ENCODE assay signal across 15 mouse cellular contexts in genomic region chr9:77732067-77732466, GRCm38 (mm10).
"Had no signal": no experiment of that assay in that cellular context is flagged by ENCODE, and none has a peak within 500 bp of the region (broad histone marks: within the 10 kb centered on the region; RNA-seq: fewer than 3 reads in every experiment).

No protein-coding gene starts in this region.

- H3K9ac ChIP-seq: limb, embryonic 12.5 days; liver, embryonic 13.5 days; liver, postnatal 0 days; midbrain, embryonic 13.5 days had no signal

- H3K4me2 ChIP-seq: limb, embryonic 12.5 days; liver, embryonic 13.5 days; midbrain, embryonic 13.5 days had no signal

- H3K27ac ChIP-seq: kidney, postnatal 0 days; limb, embryonic 12.5 days; liver, embryonic 13.5 days; macrophage; midbrain, embryonic 13.5 days had no signal

- H3K36me3 ChIP-seq: limb, embryonic 12.5 days; liver, embryonic 13.5 days; midbrain, embryonic 13.5 days had no signal

- H3K4me1 ChIP-seq: limb, embryonic 12.5 days; liver, embryonic 13.5 days; midbrain, embryonic 13.5 days had no signal

- DNase-seq: kidney, adult 11 months; kidney, adult 9 months; kidney, postnatal 36 days; layer of hippocampus, adult 9-11 months; layer of hippocampus, postnatal 36 days; liver; liver, embryonic 13.5 days; liver, postnatal 0 days; right cerebral cortex, adult 18-20 months; right cerebral cortex, postnatal 25 days; thymus, postnatal 4 days had no signal

- H3K4me3 ChIP-seq: limb, embryonic 12.5 days; liver, embryonic 13.5 days; midbrain, embryonic 13.5 days had no signal

- H3K27me3 ChIP-seq: limb, embryonic 12.5 days; liver, embryonic 13.5 days; midbrain, embryonic 13.5 days had no signal

- H3K9me3 ChIP-seq: liver, embryonic 13.5 days; midbrain, embryonic 13.5 days had no signal

- ATAC-seq: liver, postnatal 0 days; midbrain, embryonic 13.5 days had no signal
